Mouse (Mus musculus): ENCODE data around the gene Supv3l1.

DNA sequence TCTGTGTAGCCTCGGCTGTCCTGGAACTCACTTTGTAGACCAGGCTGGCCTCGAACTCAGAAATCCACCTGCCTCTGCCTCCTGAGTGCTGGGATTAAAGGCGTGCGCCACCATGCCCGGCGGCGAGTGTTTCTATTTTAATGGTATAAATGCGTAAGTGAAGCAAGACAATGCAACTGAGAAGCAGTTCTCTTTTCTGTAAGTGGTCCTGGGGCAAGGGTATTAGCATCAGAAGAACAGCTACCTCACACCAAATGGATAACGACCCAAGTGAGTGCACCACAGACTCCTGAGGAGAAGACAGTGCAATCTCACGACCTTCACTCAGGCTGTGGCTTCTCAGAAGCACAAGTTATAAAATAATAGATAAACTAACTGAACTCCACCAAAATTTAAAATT is 25.4 kb upstream of the Supv3l1 start:
- TF ChIP-seq EP300 (optimal IDR thresholded peaks at IDR 0.05) (no peak), CTCF (IDR thresholded peaks at IDR 0.05; ENCODE audit: low read depth) (no peak)
